Mouse (Mus musculus) testis, adult 2 months (tissue): ENCODE measurements around the gene Lpar3.

Experiments used
- CTCF ChIP-seq: fragments of 200-500 bp; IDR thresholded peaks from 2 replicates; pipeline ENCODE4 v1.5.1; 2012; ENCODE audit warnings: low read depth, mild to moderate bottlenecking, inconsistent platforms, low read length, moderate library complexity; ENCODE audit not compliant: control insufficient read depth, insufficient read depth, insufficient replicate concordance
- POLR2A ChIP-seq: fragments of 200-500 bp; IDR thresholded peaks from 2 replicates; pipeline ENCODE4 v1.6.1; 2012; ENCODE audit warnings: low read depth, mild to moderate bottlenecking, inconsistent platforms, low read length, moderate library complexity; ENCODE audit not compliant: control insufficient read depth

DNA sequence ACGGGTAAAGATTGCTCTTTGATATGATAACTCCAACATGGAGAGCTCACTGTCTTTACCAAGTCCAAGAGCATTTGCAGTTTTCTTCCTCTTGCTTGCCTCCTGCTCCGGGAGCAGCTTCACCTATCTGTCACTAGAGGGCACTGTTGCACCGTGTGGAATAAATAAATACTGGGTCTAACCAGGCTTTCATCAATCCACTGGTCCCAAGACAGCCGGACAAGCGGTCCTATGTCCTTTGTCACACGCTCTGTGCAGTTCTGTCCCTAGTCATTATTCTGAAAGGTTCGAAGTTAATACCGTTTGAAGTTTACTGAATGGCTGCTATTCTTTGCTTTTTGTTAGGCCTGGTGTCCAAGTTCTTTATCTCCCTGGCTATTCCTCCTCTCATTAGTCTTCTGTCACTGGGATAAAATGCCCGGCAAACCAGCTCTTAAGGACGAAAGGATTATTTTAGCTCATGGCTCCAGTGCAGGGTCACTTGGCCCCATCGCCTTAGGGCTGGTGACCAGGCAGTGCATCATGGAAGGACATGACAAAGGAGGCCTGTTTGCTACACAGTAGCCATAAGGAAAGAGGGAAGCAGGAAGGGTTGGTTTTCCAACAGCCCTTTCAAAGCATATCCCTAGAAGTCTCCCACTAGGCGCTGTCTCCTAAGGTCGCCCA is 35.6 kb upstream of the Lpar3 start:
- TF ChIP-seq POLR2A, result no peak
- peak; percentile 66; the same call in 1 of the 2 replicates for TF ChIP-seq CTCF
